Mouse (Mus musculus) G1E (cell line): ENCODE data around the gene Apopt1.

Experiments
- CTCF ChIP-seq: IDR thresholded peaks from 2 replicates; pipeline ENCODE4 v1.5.1; 2012; ENCODE audit warnings: low read depth, low read length, inconsistent platforms, mixed read lengths
- GATA1 ChIP-seq: IDR thresholded peaks from 2 replicates; pipeline ENCODE4 v1.6.1; 2012; ENCODE audit warnings: borderline replicate concordance, low read length, inconsistent platforms, mixed read lengths
- POLR2AphosphoS5 ChIP-seq: IDR thresholded peaks from 2 replicates; pipeline ENCODE4 v1.6.1; 2012; ENCODE audit warnings: low read depth, low read length, inconsistent platforms; ENCODE audit not compliant: insufficient replicate concordance
- TAL1 ChIP-seq: conservative IDR thresholded peaks from 2 replicates; pipeline ENCODE4 v1.6.1; 2012; ENCODE audit warnings: low read depth, low read length, inconsistent platforms, mixed read lengths

DNA sequence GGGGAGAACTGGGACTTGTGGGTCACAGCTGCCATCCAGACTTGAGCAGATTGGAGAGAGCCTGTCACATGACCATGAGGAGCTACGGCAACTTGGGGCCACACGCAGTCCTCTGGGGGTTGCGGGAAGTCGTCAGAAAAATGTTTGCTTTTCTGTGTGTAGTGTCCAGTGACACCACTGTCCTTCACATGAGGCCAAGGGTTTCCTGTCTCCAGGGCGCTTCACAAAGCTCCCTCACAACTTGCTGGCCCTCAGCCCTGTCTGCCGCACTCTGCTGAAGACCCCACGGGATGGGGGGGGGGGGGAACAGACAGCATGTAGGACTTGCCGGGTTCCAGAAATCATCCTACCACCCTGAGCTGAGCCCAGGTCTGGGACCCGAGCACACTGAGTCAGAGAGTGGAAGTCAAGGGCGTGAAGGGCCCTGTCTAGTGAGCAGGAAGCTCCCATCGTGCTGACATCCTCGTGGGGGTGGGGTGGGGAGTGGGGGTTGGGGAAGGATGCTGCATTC is 18.7 kb upstream of the Apopt1 start:
- TF ChIP-seq GATA1 (no peak), CTCF (no peak), TAL1 (no peak), POLR2AphosphoS5 (no peak)
